Mouse (Mus musculus) thymus, postnatal 4 days (tissue): ENCODE data around the gene Cpa4.

ENCODE experiments used
- DNase-seq: peaks from one replicate; pipeline ENCODE4 v3.0.0; 2021

Cpa4 gene

GRCm38 (mm10) chr6:30568069-30568468, at the start of gene Cpa4:
Cpa4 (plus strand) TSS chr6:30568369.
- no peak for DNase-seq

GRCm38 (mm10) chr6:30520400-30520799, 47.8 kb upstream of the Cpa4 start:
- DNase-seq: no peak

- DNase-seq: no peak
Observed at GRCm38 (mm10) chr6:30525456-30526332, 42.5 kb upstream of the Cpa4 start.

- DNase-seq: peak; percentile 26
Observed at GRCm38 (mm10) chr6:30526586-30527515, 41.3 kb upstream of the Cpa4 start.

GRCm38 (mm10) chr6:30528800-30529199, 39.4 kb upstream of the Cpa4 start:
- no peak for DNase-seq

- peak; percentile 61 for DNase-seq
Observed at GRCm38 (mm10) chr6:30535340-30535739, 32.8 kb upstream of the Cpa4 start.

- DNase-seq: no peak
Observed at GRCm38 (mm10) chr6:30538240-30538639, 29.9 kb upstream of the Cpa4 start.

GRCm38 (mm10) chr6:30538800-30539199, 29.4 kb upstream of the Cpa4 start:
- no peak for DNase-seq

- no peak for DNase-seq
Observed at GRCm38 (mm10) chr6:30541009-30541799, 27.0 kb upstream of the Cpa4 start, which contains the start of gene Cpa2. Cpa2 (plus strand) TSS chr6:30541582.

GRCm38 (mm10) chr6:30542277-30542676, 25.9 kb upstream of the Cpa4 start:
- no peak for DNase-seq

GRCm38 (mm10) chr6:30543077-30543476, 25.1 kb upstream of the Cpa4 start:
- no peak for DNase-seq

GRCm38 (mm10) chr6:30543851-30544250, 24.3 kb upstream of the Cpa4 start:
- DNase-seq: no peak

GRCm38 (mm10) chr6:30545689-30546088, 22.5 kb upstream of the Cpa4 start:
- DNase-seq: no peak

- DNase-seq: peak; percentile 34
Observed at GRCm38 (mm10) chr6:30546571-30547273, 21.4 kb upstream of the Cpa4 start.

GRCm38 (mm10) chr6:30547274-30547645, 20.9 kb upstream of the Cpa4 start:
- no peak for DNase-seq

GRCm38 (mm10) chr6:30547656-30548306, 20.4 kb upstream of the Cpa4 start:
- no peak for DNase-seq

GRCm38 (mm10) chr6:30549231-30549761, 18.9 kb upstream of the Cpa4 start:
- DNase-seq: no peak

GRCm38 (mm10) chr6:30550496-30551192, 17.5 kb upstream of the Cpa4 start:
- no peak for DNase-seq

GRCm38 (mm10) chr6:30551193-30551515, 17.0 kb upstream of the Cpa4 start:
- DNase-seq: no peak

GRCm38 (mm10) chr6:30551644-30552580, 16.3 kb upstream of the Cpa4 start:
- DNase-seq: no peak
